Mouse (Mus musculus): ENCODE data around the gene Macf1.

- TF ChIP-seq POLR2A (IDR thresholded peaks at IDR 0.05; ENCODE audit: insufficient read depth, low read depth, low read length) (no peak), CTCF (IDR thresholded peaks at IDR 0.05) (no peak), EP300 (IDR thresholded peaks at IDR 0.05; ENCODE audit: insufficient read depth, low read depth, low read length) (no peak)
Observed at GRCm38 (mm10) chr4:123337693-123338092, 346.5 kb downstream of the Macf1 start.
